Mouse (Mus musculus) megakaryocyte, embryonic 14.5 days (primary cell): ENCODE measurements around the gene Tmcc3. TPM values are rescaled to one million over a fixed set of nuclear protein-coding genes. Genes with fewer than 3 reads are reported as not detected.

Experiments used
- H3K27me3 ChIP-seq: replicated peaks from 2 replicates; pipeline ENCODE3; 2012; ENCODE audit warnings: inconsistent platforms
- H3K36me3 ChIP-seq: replicated peaks from 2 replicates; pipeline ENCODE3; 2012; ENCODE audit warnings: low read length, inconsistent platforms, mixed read lengths
- H3K4me1 ChIP-seq: 2 replicates; pipeline ENCODE4 v1.6.1; 2012; ENCODE audit warnings: inconsistent platforms
- H3K4me3 ChIP-seq: replicated peaks from 2 replicates; pipeline ENCODE3; 2012; ENCODE audit warnings: moderate library complexity, mild to moderate bottlenecking, inconsistent platforms
- H3K9me3 ChIP-seq: 2 replicates; pipeline ENCODE4 v1.6.1; 2012; ENCODE audit warnings: inconsistent platforms
- FLI1 ChIP-seq: IDR thresholded peaks from 2 replicates; pipeline ENCODE4 v1.6.1; 2012; ENCODE audit warnings: low read length, inconsistent platforms, mixed read lengths
- GATA1 ChIP-seq: IDR thresholded peaks from 3 replicates; pipeline ENCODE4 v1.6.1; 2012; ENCODE audit warnings: mixed read lengths, low read length, inconsistent platforms, borderline replicate concordance
- polyA plus RNA-seq: library from polyadenylated mRNA; stranded (reverse); fragments of >175 nt; gene quantifications from 2 replicates; pipeline ENCODE4 v1.2.3, GENCODE M21; 2012; ENCODE audit warnings: low replicate concordance; ENCODE audit not compliant: insufficient read depth

Tmcc3 gene
- polyA plus RNA-seq, 1 experiment = 0.84 TPM

DNA sequence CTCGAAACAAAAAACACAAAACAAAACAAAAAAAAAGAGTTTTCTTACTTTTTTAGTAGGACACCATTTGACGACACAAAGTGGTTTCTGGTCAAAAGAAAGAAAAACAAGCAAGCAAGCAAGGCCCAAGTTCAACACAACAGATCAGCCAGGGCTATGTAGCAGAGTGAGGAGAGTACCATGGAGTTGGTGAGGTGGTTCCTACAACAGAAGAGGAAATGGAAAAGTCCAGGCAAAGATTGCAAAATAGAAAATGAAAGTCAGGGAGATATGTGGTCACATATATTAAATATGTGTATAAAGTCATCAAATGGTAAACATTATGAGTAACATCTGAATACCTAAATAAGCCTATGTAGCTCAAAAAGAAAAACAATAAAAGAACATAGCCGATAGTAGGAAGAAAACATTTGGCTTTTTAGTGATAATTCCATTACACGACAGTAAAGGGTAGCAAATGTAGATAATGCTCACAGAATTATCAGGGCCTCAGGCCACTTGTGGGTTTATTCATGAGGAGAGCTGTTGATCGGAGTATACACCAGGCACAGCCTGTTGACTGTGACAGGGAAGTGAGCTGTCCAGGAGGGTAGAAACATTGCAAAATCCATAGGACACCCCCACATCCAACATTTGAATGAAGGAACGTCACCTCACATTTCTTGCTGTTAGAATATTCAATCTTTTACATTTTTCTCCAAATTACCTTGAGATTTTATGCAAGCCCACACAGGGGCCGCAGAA lies 33.9 kb downstream of the Tmcc3 start:
- Histone ChIP-seq H3K9me3 (0 out of 2 replicates have a peak, but pooled peaks cover 3% of the 10 kb centered on the region), H3K27me3 (peaks cover 3% of the 10 kb centered on the region), H3K4me3 (no peak overlapping the region), H3K4me1 (no peaks in the 10 kb centered on the region), H3K36me3 (no peaks in the 10 kb centered on the region)
- TF ChIP-seq GATA1 (no peak), FLI1 (no peak)

DNA sequence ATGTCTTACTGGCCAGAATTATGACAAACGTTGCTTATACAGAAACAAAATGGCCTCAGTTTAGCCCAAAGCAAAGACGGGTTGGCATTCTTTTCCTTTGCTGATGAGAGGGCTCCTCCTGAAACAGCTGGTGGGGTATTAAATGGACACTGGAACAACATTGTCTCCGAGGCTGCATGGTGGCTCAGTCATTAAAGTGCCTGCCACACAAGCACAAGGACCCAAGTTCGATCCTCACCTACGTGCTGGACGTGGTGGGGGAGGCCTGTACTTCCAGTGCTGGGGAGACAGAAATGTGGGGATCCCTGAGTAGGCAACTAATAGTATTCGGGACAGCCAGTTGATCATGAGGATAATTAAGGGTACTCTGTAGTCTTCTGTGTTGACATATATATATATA lies 34.8 kb downstream of the Tmcc3 start:
- Histone ChIP-seq H3K9me3 (0 out of 2 replicates have a peak, but pooled peaks cover 3% of the 10 kb centered on the region), H3K4me3 (no peak overlapping the region), H3K4me1 (no peaks in the 10 kb centered on the region), H3K27me3 (peaks cover 3% of the 10 kb centered on the region), H3K36me3 (no peaks in the 10 kb centered on the region)
- TF ChIP-seq FLI1 = no peak
- no peak for TF ChIP-seq GATA1

DNA sequence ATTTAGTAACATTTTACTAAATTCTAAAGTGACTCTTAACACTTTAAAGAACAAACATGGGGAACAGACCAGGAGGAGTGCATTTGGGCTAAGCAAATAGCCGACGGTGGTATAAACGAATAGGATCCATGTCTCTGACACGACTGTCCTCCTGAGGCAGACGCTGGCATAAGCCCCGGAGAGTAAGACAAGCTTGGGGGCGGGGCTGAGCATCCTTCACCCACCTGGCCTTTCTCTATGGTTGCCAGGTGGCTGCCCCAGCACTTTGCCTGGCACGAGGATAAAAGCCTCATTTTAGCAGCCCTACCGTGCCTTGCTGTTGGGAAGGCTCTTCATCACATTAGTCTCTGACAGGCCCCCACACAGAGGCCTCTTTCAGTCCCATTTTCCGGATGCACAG lies 35.5 kb downstream of the Tmcc3 start:
- Histone ChIP-seq H3K27me3 (peaks cover 3% of the 10 kb centered on the region), H3K4me3 (no peak overlapping the region), H3K36me3 (no peaks in the 10 kb centered on the region), H3K9me3 (0 out of 2 replicates have a peak, but pooled peaks cover 3% of the 10 kb centered on the region), H3K4me1 (no peaks in the 10 kb centered on the region)
- no peak for TF ChIP-seq GATA1
- no peak for TF ChIP-seq FLI1

DNA sequence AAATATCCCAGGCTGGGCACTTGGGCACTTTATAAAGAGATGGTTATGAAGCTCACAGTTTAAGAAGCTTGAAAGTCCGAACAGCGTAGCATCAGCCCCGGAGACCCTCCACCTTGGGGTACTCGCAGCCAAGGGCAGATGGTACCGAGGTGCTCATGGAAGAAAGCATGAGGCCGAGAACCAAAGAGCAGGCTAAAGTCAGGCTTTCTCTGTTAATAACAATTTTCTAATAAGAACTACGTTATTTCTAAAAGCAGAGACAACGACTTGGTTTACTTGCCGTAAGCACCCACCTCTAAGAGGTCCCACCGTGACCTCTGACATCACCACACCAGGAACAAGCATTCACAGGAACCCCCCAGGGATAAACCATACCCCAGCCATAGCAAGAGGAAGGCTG lies 36.2 kb downstream of the Tmcc3 start:
- Histone ChIP-seq H3K9me3 (0 out of 2 replicates have a peak, but pooled peaks cover 3% of the 10 kb centered on the region), H3K36me3 (no peaks in the 10 kb centered on the region), H3K27me3 (peaks cover 3% of the 10 kb centered on the region), H3K4me3 (no peak overlapping the region), H3K4me1 (no peaks in the 10 kb centered on the region)
- TF ChIP-seq FLI1 (no peak), GATA1 (no peak)

DNA sequence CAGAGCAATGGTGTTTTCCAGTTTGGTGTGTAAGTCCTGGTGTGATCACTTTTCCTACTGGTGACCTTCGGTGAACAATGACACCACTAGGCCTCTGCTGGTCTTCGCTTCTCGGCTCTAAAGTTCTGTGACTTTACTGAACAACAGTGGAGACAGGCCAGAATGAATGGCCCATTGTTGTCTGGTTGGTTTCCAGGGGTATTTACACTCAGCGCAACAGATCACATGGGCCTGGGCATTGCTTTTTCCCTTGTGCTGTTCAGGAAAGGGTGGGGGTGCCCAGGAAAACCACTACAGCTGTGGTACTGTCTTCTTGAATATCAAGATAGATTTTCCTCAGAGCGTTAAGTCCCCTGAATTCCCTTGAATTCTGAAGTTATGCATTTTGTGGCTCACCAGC lies 38.5 kb downstream of the Tmcc3 start:
- TF ChIP-seq FLI1 (no peak), GATA1 (no peak)

DNA sequence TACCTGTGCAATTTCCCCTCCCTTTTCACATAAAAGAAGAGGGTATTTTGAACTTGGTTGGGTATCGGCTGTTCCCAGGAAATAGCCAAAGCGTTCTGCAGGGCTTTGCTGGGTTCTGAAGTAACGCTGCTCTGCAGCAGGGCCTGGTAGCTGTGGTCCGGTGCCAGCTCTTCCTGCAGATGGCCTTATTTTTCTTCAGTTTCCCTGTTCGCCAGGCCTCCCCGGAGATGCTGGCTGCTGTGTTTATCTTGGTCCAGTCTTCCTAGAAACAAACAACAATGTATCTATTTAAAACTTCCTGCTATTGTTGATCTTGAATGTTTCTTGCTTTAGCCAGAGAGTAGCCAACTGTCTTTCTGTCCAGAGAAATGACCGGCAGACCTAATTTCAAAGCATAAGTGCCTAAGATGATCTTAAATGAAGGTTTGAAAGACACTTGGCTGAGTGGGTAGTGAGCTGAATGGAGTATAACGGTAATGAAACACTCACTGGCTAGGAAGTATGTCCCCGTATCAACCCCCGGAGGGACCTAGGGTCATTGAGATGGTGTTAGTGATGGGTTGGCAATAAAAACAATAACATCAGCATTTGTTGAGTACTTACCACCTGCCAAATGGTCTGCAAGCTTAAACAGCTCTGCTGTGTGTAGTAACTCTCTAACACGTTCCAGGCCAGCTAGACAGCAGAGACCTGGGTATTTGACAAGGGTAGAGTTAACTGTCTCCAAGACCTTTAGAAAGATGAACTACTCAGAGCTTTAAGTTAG lies 39.3 kb downstream of the Tmcc3 start:
- no peak overlapping the region for H3K4me3 ChIP-seq
- no peaks in the 10 kb centered on the region for H3K4me1 ChIP-seq
- H3K9me3 ChIP-seq = no peaks in the 10 kb centered on the region
- H3K36me3 ChIP-seq = no peaks in the 10 kb centered on the region
- H3K27me3 ChIP-seq = peaks cover 3% of the 10 kb centered on the region
- TF ChIP-seq GATA1 = no peak

More for the DNA sequence above, 38.5 kb downstream of the Tmcc3 start:
- Histone ChIP-seq H3K36me3 (no peaks in the 10 kb centered on the region), H3K9me3 (no peaks in the 10 kb centered on the region), H3K4me1 (no peaks in the 10 kb centered on the region), H3K4me3 (no peak overlapping the region), H3K27me3 (peaks cover 3% of the 10 kb centered on the region)

DNA sequence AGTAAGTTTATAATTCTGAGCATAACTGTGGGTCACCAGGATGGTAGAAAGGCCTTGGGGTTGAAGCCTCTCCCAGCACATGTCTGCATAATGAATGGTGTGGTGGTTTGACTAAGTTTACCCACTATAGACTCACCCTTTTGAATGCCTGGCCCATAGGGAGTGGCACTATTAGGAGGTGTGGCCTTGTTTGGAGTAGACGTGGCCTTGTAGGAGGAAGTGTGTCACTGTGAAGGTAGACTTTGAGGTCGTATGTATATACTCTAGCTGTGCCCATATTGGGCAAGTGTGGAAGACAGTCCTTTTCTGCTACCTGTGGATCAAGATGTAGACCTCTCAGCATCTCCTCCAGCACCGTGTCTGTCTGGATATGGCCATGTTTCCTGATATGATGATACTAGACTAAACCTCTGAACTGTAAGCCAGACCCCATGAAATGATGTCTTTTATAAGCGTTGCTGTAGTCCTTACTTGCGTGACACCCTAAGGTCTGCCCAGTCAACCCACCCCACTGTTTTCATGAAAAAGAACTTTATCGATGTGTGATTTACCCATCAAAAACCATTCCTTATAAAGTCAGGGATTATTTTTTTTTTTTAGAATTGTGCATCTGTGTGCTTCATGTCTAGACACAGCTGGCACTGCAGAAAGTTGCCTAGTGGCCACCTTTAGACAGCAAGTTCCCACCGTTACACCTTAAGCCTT lies 40.6 kb downstream of the Tmcc3 start:
- TF ChIP-seq GATA1 = no peak
- TF ChIP-seq FLI1 = no peak
- Histone ChIP-seq H3K9me3 (no peaks in the 10 kb centered on the region), H3K4me1 (no peaks in the 10 kb centered on the region), H3K4me3 (no peak overlapping the region), H3K27me3 (peaks cover 3% of the 10 kb centered on the region), H3K36me3 (no peaks in the 10 kb centered on the region)

DNA sequence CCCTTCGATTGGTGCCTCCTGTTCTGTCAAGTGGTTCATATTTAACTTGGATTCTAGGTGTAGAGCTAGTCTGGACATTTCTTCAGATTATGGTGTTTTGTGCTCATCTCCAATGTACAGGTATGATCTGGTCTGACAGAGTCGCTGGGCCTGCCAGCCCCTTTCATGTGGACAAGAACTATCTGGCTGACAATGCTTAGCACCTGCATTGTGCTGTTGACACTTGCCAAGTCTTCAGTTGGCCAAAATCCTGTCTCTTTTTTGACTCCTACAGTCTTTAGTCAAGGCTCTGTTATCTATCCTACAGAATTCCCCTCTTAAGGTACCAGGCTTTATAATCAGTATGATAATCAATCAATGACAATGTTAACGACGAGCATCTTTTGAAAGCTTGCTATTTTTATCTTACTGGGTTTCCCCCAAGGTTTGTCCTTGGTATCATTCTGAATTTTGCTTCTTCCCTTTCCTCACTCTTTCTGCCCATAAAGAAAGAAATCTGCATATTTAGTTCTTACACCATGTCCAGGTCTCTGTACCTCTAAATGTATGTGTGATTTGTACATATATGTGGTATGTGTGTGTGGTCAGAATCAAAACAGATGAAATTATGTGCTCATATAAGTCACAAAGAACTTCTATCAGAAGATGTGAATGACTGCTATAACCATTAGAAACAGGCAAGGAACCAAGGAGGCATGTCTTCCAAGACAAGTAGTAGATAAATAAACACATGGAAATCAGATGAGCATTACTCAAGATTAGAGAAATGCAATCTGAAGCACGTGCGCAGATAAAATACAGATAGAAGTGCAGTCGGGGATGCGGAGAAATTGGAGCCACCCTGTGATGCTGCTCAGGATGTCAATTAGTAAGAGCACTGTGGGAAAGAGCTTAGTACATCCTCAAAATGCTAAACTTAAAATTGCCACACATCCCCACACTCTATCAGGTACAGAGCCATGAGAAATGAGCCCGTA lies 41.4 kb downstream of the Tmcc3 start:
- no peaks in the 10 kb centered on the region for H3K4me1 ChIP-seq
- no peak overlapping the region for H3K4me3 ChIP-seq
- TF ChIP-seq FLI1 = no peak
- no peak for TF ChIP-seq GATA1
- H3K27me3 ChIP-seq = peaks cover 3% of the 10 kb centered on the region
- H3K36me3 ChIP-seq = no peaks in the 10 kb centered on the region
- H3K9me3 ChIP-seq = no peaks in the 10 kb centered on the region

DNA sequence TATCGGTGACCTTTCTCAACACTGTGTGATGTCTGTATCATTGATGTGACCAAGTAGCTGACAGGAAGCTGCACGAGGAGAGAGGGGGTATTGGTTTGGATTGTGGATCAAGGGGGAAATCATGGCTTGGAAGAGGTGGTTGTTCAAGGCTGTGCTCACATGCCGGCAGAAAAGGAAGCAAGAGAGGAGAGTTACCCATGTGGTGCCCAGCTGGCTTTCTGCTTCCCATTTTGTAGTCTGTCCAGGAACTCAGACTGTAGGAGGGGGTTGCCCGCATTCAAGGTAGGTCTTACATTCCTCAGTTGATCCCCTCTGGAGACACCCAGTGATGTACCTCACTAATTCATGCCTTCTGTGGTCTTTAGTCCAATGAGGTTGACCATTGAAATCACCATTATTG lies 42.3 kb downstream of the Tmcc3 start:
- no peaks in the 10 kb centered on the region for H3K36me3 ChIP-seq
- H3K4me3 ChIP-seq = no peak overlapping the region
- TF ChIP-seq GATA1 = no peak
- no peak for TF ChIP-seq FLI1

More for the DNA sequence above, 42.3 kb downstream of the Tmcc3 start:
- no peaks in the 10 kb centered on the region for H3K9me3 ChIP-seq
- H3K4me1 ChIP-seq = no peaks in the 10 kb centered on the region
- peaks cover 3% of the 10 kb centered on the region for H3K27me3 ChIP-seq
